Mouse (Mus musculus) fat pad, adult 2 months (tissue): ENCODE results near the gene Gpi1.
"Not testable (repeated sequence)": the region's sequence is repeated elsewhere in the genome, so short reads cannot be mapped to it uniquely, and the experiment has no call there.

Experiments used
- DNase-seq: peaks from one replicate; pipeline ENCODE4 v3.0.0-alpha.2; 2011; ENCODE audit warnings: low read depth, low spot score; ENCODE audit errors: extremely low read depth

Gene Gpi1

DNA sequence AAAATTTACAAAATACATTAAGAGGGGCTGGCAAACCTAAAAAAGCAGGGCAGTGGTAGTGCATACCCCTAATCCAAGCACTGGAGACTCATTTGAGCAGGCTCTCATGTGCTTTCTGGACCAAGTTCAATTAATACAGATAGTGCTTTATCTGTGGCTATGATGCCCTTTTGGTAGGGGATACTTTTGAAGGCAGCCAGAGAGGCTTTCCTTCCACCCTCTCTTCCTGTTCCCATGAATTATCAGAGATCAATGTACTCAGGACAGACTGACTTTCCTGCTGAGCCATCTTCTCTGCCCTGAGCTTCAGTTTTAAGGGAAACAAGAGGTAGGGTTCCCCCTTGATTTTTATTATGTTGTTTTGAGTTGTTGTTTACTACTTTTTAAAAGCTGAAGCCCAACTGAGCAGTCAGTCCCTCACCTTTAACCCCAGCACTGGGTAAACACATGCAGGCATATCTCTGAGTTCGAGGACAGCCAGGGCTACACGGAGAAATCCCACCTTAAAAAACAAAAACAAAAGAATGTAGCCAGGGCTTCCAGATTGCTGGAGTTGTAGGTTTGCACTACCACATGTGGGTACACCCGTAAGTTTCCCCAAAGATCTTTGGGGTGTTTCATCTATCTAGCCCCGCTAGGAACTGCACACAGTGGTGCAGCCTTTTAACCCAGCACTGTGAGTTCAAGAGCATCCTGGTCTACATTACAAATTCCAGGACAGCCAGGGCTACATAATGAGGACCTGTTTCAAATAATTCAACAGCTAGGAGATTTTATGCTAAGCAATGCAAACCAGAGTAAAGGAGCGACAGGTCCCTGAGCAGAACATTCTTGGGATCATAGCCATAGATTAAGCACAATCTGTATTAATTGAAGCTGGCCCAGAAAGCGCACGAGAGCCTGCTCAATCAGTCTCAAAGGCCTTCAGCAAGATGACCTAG is 2.9 kb upstream of the Gpi1 start:
- DNase-seq = no peak

DNA sequence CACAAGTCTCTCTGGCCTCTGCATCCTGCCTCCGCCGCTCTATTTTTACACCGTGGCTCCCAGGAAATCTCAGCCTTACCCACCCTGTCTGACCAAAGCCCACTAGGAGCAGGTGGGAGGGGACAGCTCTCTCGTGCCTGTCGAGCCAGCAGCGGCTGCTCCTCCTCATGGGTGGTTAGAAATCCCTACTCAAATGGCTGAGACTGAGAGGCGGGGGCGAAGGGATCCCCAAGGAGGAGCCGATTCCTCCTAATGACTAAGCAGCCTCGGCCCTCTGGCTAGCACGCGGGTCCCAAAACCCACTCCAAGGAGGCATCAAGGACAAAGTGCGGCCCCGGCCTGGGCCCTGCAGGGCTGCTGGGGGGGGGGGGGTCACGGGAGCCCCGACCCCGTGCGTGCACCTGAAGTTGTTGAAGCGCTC is 435 bp downstream of the Gpi1 start:
- DNase-seq = no peak

GRCm38 (mm10) chr7:34229153-34229552 is 983 bp downstream of the Gpi1 start:
- no peak for DNase-seq

DNA sequence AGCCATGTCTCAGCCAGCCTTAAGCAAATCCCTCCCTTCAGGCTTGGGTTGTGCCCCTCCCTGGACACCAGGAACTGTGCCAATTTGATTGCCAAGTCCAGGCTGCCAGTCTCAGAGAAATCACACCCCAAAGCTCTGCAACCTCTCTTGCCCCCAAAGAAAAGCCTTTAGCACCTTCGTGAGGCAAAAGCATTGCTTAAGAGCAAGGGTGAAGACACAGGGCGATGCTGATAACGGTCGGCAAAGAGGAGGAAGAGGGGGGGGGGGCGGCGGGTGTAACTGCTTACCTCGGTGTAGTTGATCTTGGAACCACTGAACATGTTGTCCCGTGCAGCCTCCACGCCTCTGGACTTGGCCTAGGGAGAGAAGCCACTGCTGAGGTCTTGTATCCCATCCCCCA is 1.5 kb downstream of the Gpi1 start:
- DNase-seq = peak; percentile 26

DNA sequence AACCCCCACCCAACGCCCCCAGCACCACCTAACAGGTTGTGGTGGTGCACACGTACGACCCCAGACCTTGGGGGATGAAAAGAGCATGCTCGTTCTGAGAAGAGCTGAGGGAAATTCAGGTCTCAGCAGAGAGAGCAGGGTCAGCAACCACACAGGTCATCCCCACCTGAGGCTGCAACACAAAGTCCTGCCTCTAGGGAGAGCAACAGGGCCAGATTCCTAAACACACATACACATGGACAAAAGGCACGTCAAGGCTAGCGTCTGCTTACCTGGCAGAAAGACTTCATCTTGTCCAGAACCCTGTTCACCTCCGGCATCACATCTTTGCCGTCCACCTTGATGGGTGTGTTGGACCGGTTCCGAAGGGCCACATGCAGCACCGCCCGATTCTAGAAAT is 3.3 kb downstream of the Gpi1 start:
- no peak for DNase-seq

DNA sequence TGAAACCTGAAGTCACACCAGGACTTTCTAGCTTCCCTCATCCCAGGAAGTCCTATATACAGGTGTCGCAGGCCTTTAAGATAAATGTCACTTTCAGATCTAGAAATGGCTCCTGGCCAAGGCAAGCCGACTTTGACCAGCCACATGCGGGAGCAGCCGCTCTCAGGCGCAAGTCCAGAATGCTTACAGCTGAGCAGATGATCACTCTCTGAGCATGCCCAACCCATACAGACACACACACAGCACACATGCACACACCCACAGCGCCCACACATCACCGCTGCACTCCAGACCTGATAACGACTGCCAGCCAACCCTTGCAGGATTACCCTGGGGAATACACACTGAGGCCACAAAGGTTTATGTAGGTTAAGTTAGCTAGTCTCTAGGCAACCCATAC is 4.0 kb downstream of the Gpi1 start:
- no peak for DNase-seq

DNA sequence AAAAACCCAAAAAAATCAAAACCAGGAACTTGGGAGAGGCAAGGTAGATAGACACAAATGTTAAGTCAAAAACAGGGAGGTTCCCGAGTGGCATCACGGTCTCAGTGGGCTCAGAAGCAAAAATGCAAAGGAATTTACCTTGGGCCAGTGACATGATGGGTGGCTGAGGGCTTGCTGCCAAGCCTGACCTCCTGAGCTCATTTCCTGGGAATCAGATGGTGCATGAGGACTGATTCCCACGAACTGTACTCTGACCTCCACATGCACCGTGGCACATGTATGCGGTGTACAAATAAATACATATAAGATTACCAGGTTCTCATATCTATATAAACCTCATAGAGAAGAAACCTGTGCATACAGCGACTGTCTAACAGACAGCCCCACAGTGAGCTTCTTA is 5.8 kb downstream of the Gpi1 start:
- DNase-seq = no peak

DNA sequence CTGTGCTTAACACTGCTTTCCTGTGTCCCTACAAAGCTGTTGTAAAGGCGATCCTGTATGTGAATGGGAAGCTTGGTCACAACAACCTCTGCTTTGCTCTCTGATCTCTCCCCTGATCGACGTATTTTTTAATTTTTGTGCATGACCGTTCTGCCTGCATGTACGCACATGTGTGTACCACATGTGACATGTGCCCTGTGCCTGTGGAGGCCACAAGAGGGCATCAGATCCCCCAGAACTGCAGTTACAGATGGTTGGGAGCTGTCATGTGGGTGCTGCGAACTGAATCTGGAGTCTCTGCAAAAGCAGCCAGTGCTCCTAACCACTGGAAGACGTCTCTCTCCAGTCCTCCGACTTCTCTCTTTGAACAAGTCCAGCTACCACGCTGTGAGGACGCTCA is 7.8 kb downstream of the Gpi1 start:
- no peak for DNase-seq

DNA sequence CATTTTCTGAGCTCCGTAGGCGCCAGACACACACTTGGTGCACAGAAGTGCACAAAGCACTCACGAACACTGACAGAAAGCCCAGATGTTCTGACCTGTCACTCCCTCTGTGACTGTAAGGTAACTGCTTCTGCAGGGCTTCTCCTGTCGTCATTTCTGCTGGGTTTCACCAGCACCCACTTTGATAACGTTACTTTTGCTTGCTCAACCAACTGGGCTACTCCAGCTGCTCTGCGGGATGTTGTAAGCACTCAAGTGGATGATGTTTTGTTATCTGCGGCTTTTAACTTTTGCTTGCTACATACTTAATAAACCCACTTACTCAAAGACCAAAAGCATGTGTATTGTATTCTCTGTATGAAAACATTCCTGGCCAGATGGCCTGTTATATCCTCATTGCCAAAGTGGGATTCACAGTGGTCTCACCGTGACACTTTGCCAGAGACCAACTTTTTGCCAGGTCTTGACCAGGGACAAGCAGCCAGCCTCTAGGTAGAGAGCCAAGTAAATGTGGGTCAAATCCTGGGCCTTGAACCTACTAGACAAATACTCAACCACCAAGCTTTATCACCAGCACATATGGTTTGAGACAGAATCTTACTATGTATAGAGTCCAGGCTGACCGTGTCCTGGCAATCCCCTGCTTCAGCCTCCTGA is 8.4 kb downstream of the Gpi1 start:
- DNase-seq = no peak

DNA sequence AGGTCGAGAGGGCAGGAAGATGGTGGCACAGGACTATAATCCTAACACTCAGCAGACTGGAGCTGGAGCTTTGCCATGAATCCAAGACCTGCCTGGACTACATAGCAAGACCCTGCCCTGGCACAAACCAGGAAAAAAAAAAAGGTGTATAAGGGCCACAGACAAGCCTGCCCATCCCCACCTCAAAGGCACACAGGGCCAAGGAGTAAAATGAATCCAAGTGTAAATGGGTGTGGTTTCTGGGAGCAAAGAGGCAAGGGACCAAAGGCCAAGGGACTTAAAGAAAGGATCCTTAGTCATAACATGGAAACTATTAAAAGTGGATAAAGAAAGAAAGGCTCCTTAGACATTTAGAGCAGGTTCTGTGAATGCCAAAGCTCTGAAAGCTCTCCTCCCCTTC is 11.6 kb downstream of the Gpi1 start:
- no peak for DNase-seq

DNA sequence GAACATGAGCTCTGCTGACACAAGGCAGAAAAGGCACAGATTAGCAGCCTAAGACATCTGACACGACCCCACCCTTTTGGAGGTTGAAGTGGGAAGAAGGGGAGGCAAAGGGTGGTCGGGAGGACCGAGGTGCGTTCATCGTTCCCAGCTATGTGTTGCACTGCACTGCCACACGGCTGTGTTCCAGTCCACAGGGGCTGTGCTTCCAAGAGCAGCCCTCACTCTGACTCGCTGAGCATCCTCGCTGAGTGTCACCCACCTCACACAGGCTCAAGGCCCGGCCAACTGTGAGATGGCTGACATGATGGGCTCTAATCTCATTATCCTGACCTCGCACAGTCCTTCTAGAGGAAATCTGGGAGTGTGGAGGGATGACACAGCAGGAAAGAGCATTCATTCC is 13.7 kb downstream of the Gpi1 start:
- no peak for DNase-seq

DNA sequence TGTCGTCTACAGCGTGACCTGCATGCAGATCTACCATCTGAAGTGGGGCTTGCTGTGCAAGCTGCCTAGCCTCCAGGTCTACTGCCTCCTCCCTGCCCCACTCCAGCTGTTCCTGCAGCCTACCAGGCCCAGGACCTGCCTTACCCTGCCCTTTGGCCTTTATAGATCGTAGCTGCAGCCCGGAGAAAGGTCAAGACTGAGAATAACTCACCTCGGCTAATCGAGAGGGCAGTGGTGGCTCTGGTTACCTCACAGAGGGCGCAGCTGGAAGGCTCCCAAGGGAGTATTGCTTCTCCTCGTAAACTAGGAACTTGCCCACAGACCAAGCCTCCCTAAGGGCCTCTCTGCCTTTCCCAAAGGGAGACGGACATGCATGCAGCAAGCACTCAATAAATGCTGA is 14.7 kb downstream of the Gpi1 start:
- DNase-seq = no peak

DNA sequence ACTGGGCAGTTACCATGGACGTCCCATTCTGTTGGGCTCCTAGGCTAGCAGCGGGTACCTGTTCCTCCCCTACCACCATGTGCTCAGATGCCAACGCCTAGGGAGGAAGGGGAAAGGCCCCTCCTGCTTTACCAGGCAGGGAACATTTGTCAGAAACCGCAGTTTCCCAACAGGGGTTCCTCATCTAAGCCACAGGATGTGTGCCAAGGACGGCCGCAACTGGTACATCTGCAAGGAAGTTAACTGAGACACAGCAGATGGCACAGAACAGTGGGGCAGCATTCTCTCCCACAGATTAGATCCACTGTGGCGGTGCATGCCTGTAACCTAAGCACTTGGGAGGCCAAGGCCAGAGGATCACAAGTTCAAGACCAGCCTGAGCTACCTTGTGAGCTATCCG is 15.5 kb downstream of the Gpi1 start:
- DNase-seq = no peak

GRCm38 (mm10) chr7:34213281-34213680 is 16.9 kb downstream of the Gpi1 start:
- DNase-seq = no peak

DNA sequence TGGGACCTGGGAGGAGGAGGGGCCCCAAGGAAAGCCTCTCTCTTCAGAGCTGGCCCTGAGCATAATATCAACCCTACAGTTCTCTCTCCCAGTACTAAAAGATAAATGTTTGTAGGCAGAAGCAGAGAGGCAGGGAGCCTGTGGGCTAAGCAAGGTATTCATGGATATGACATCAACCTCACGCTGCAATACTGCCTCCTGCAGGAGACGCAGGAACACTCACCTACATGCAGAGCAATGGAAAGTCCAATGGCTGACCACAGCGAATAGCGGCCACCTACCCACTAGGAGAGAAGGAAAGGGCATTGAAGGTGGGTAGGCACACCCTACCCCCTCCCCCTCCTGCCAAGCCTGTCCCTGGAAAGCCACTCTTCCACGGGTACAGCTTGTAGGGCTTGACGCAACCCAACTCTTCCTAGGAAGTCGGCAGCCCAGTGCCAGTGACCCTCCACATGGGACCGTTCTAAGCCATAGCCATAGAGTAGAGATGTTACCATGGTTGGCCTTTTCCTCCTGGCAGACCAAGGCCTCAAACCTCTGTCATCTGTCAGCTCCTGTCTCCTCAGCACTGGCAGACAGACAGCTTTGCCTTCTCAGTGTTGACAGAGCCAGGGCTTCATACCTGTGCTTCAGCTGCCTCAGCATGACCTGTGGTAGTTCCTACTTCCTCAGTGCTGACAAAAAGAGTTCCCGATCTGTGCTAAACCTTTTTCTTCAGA is 21.9 kb downstream of the Gpi1 start:
- no peak for DNase-seq

DNA sequence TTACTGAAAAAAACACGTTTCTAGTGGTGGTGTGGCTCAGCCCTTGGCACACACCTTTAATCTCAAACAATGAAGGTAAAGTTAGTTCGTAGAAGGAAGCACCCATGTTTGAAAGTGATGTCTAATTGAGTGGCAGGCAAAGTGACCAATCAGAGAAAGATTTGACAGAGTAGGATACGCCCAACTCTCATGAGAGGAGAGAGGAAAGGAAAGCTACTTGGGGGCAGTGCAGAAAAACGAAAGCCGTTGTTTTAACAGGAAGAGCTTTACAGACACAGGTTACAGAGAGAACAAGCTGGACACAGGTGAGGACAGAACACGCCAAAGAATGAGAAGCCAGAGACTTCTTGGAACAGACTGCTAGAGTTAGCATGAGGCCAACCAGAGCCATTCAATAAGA is 23.8 kb downstream of the Gpi1 start:
- no peak for DNase-seq

GRCm38 (mm10) chr7:34202147-34202546 is 28.0 kb downstream of the Gpi1 start:
- not testable (repeated sequence) for DNase-seq

GRCm38 (mm10) chr7:34200829-34201228 is 29.3 kb downstream of the Gpi1 start:
- no peak for DNase-seq

GRCm38 (mm10) chr7:34198346-34198745 is 31.8 kb downstream of the Gpi1 start:
- DNase-seq = no peak

- DNase-seq = no peak
These were observed 33.7 kb downstream of the Gpi1 start, which contains the start of gene Pdcd2l for GRCm38 (mm10) chr7:34196132-34197128. Gene Pdcd2l, minus strand, starts transcription at chr7:34196661.
